In the genomic region with DNA sequence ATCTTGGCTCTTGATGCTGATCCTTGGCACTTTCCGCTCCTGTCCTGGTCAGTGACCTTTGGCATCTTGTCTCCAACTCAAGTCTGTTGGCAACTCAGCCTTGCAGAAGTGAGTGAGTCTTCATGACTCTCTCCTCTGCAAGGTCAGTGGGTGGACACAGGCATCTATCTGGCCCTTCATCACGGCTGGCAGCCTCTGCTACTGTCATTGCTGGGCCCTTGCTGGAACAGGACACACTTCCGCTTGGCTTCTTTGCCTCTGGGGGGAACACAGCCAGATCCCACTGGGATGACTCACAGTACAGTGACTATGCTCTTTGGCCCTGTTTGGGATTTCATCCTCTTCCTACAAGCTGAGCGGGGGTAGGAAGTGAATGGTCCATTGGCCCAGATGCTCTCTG, we compare ENCODE assay signal across 23 mouse cellular contexts.
DNase-seq lines count a peak whose midpoint lies in the region; ATAC-seq and TF ChIP-seq lines count a peak whose summit lies in the region.
"Had no signal": no experiment of that assay in that cellular context is flagged by ENCODE, and none has a peak within 500 bp of the region (broad histone marks: within the 10 kb centered on the region; RNA-seq: fewer than 3 reads in every experiment).

No protein-coding gene starts in this region.

- DNase-seq in heart, postnatal 25 days (ENCODE audit: low spot score) = peak; percentile 3
- no peak for DNase-seq in heart, adult 2 months
- DNase-seq in 3134 (ENCODE audit: extremely low read depth, insufficient read length, low spot score) (peak; percentile 79), adipocyte (ENCODE audit: low spot score) (peak; percentile 36)
- peak; percentile 13 to 27 for DNase-seq in cerebellum, adult 2 months
- DNase-seq in c-Kit-positive CD71-positive TER-119-positive erythroid progenitor cells, embryonic 14.5 days (ENCODE audit: low spot score) = no peak
- DNase-seq in testis, postnatal 14 days (ENCODE audit: low spot score) = no peak
- DNase-seq in forebrain, embryonic 11.5 days (ENCODE audit: low spot score) = no peak
- DNase-seq: gastrocnemius, postnatal 36 days; heart, postnatal 36 days; lung, postnatal 10 days; right cerebral cortex, adult 18-20 months; spleen, adult 18-20 months; thymus, postnatal 25 days had no signal

- ATAC-seq in forebrain, embryonic 11.5 days (replicated peaks; ENCODE audit: low FRiP score) = no peak
- ATAC-seq: CD4-positive, CD25-positive, alpha-beta regulatory T cell, adult 4 months; forebrain, embryonic 14.5 days; hindbrain, postnatal 0 days had no signal

- no peak overlapping the region for H3K4me2 ChIP-seq in forebrain, embryonic 11.5 days (ENCODE audit: low read depth, low read length, severe bottlenecking)
- H3K4me2 ChIP-seq: heart, embryonic 12.5 days; limb, embryonic 13.5 days; liver, embryonic 15.5 days; stomach, embryonic 15.5 days had no signal

- no peak overlapping the region for H3K27ac ChIP-seq in heart, adult 2 months
- H3K27ac ChIP-seq in cerebellum, adult 2 months (ENCODE audit: insufficient read depth, low read length) = no peak overlapping the region
- no peak overlapping the region for H3K27ac ChIP-seq in forebrain, embryonic 11.5 days (ENCODE audit: low read depth, low read length)
- H3K27ac ChIP-seq: hindbrain, postnatal 0 days; kidney, postnatal 0 days; limb, embryonic 13.5 days; liver, embryonic 15.5 days; stomach, embryonic 15.5 days had no signal

- no peaks in the 10 kb centered on the region for H3K4me1 ChIP-seq in heart, adult 2 months (ENCODE audit: control insufficient read depth, insufficient read depth, low read length)
- no peaks in the 10 kb centered on the region for H3K4me1 ChIP-seq in cerebellum, adult 2 months (ENCODE audit: control insufficient read depth, insufficient read depth, low read length)
- H3K4me1 ChIP-seq in forebrain, embryonic 11.5 days (replicated peaks; ENCODE audit: control insufficient read depth, insufficient read depth, low read length) = no peaks in the 10 kb centered on the region
- H3K4me1 ChIP-seq: heart, embryonic 12.5 days; limb, embryonic 13.5 days; liver, embryonic 15.5 days; stomach, embryonic 15.5 days had no signal

- H3K79me2 ChIP-seq in heart, adult 2 months (replicated peaks; ENCODE audit: control insufficient read depth, insufficient read depth, low read length) = no peaks in the 10 kb centered on the region

- H3K4me3 ChIP-seq in heart, adult 2 months = no peak overlapping the region
- H3K4me3 ChIP-seq in cerebellum, adult 2 months (replicated peaks; ENCODE audit: insufficient read depth, low read depth, low read length) = no peak overlapping the region
- no peak overlapping the region for H3K4me3 ChIP-seq in forebrain, embryonic 11.5 days (ENCODE audit: low read depth, low read length)
- H3K4me3 ChIP-seq: heart, embryonic 12.5 days; limb, embryonic 13.5 days; liver, embryonic 15.5 days; stomach, embryonic 15.5 days had no signal

- intact Hi-C loops in heart, postnatal 25 days (cut with DNase I) = no loop called here
- intact Hi-C loops in heart, adult 2 months (cut with DNase I) = no loop called here

- no peak for TF ChIP-seq POLR2A in heart, adult 2 months (IDR thresholded peaks at IDR 0.05; ENCODE audit: insufficient read depth, low read depth, low read length)
- TF ChIP-seq POLR2A in cerebellum, adult 2 months (IDR thresholded peaks at IDR 0.05; ENCODE audit: borderline replicate concordance, insufficient read depth, low read length) = no peak

- H3K36me3 ChIP-seq in heart, adult 2 months (ENCODE audit: control insufficient read depth, insufficient read depth, low read length) = no peaks in the 10 kb centered on the region
- H3K36me3 ChIP-seq in forebrain, embryonic 11.5 days (ENCODE audit: control insufficient read depth, insufficient read depth, low read length) = no peaks in the 10 kb centered on the region
- H3K36me3 ChIP-seq: G1E; heart, embryonic 12.5 days; limb, embryonic 13.5 days; liver, embryonic 15.5 days; stomach, embryonic 15.5 days had no signal

- no peak for TF ChIP-seq EP300 in heart, adult 2 months (IDR thresholded peaks at IDR 0.05; ENCODE audit: insufficient read depth, low read depth, low read length)

- H3K27me3 ChIP-seq in heart, adult 2 months (ENCODE audit: control insufficient read depth, insufficient read depth, low read length) = no peaks in the 10 kb centered on the region
- H3K27me3 ChIP-seq in cerebellum, adult 2 months (ENCODE audit: control insufficient read depth, insufficient read depth, low read length) = no peaks in the 10 kb centered on the region
- no peaks in the 10 kb centered on the region for H3K27me3 ChIP-seq in forebrain, embryonic 11.5 days (ENCODE audit: control insufficient read depth, insufficient read depth, low read length)
- H3K27me3 ChIP-seq: heart, embryonic 12.5 days; limb, embryonic 13.5 days; liver, embryonic 15.5 days; stomach, embryonic 15.5 days had no signal

- H3K9me3 ChIP-seq in forebrain, embryonic 11.5 days (ENCODE audit: control insufficient read depth, low read length) = no peaks in the 10 kb centered on the region
- H3K9me3 ChIP-seq: heart, embryonic 12.5 days; limb, embryonic 13.5 days; liver, embryonic 15.5 days; stomach, embryonic 15.5 days had no signal

- H3K9ac ChIP-seq in heart, adult 2 months (ENCODE audit: low read depth, low read length) = no peak overlapping the region
- H3K9ac ChIP-seq in forebrain, embryonic 11.5 days (ENCODE audit: low read length) = no peak overlapping the region
- H3K9ac ChIP-seq: heart, embryonic 12.5 days; limb, embryonic 13.5 days; liver, embryonic 15.5 days; stomach, embryonic 15.5 days had no signal

- WGBS in heart, adult 2 months = 58% methylated on average over 4 of the region's 4 CpGs
- WGBS in cerebellum, adult 2 months = 40% methylated on average over 4 of the region's 4 CpGs
- WGBS in forebrain, embryonic 11.5 days = 88% methylated on average over 4 of the region's 4 CpGs

- no peak for TF ChIP-seq CTCF in heart, adult 2 months (IDR thresholded peaks at IDR 0.05)
- no peak for TF ChIP-seq CTCF in cerebellum, adult 2 months (IDR thresholded peaks at IDR 0.05; ENCODE audit: borderline replicate concordance, insufficient read depth, low read depth, low read length)

Comparison
In these comparisons a context has a peak if more than half of its experiments do, and no peak if none do; other contexts are left out.
1. DNase-seq: peak in heart, postnatal 25 days (single experiment), 3134 (single experiment), adipocyte (single experiment) and cerebellum, adult 2 months (2 of 2); none in heart, adult 2 months (0 of 2), c-Kit-positive CD71-positive TER-119-positive erythroid progenitor cells, embryonic 14.5 days (single experiment), testis, postnatal 14 days (single experiment) and forebrain, embryonic 11.5 days (single experiment).